Mouse (Mus musculus) neural tube, embryonic 14.5 days (tissue): Measurements from ENCODE around the gene Nf2. TPM values are rescaled to one million over a fixed set of nuclear protein-coding genes. Genes with fewer than 3 reads are reported as not detected.

Experiments used
- ATAC-seq: fragments of 200-750 bp; cut with Nextera tagmentation; 2 replicates; pipeline ENCODE4 v1.8.0; 2017; ENCODE audit warnings: low read depth, mild to moderate bottlenecking, moderate TSS enrichment, moderate library complexity
- H3K27ac ChIP-seq: fragments of 300-500 bp; sonication (generic); 2 replicates; pipeline ENCODE4 v1.5.1; 2014; ENCODE audit warnings: low read depth, mild to moderate bottlenecking, control low read depth, low read length, moderate library complexity, mixed read lengths
- H3K27me3 ChIP-seq: fragments of 300-500 bp; sonication (generic); 2 replicates; pipeline ENCODE4 v1.6.1; 2014; ENCODE audit warnings: low read length; ENCODE audit not compliant: control insufficient read depth, insufficient read depth
- H3K36me3 ChIP-seq: fragments of 300-500 bp; sonication (generic); 2 replicates; pipeline ENCODE4 v1.6.1; 2014; ENCODE audit warnings: low read length, mixed read lengths; ENCODE audit not compliant: control insufficient read depth, insufficient read depth
- H3K4me1 ChIP-seq: fragments of 300-500 bp; sonication (generic); 2 replicates; pipeline ENCODE4 v1.6.1; 2014; ENCODE audit warnings: low read length; ENCODE audit not compliant: control insufficient read depth, insufficient read depth
- H3K4me2 ChIP-seq: fragments of 300-500 bp; sonication (generic); 2 replicates; pipeline ENCODE4 v1.6.1; 2014; ENCODE audit warnings: mild to moderate bottlenecking, low read depth, low read length, control low read depth
- H3K4me3 ChIP-seq: fragments of 300-500 bp; sonication (generic); 2 replicates; pipeline ENCODE4 v1.5.1; 2014; ENCODE audit warnings: low read depth, low read length, control low read depth, mixed read lengths
- H3K9ac ChIP-seq: fragments of 300-500 bp; sonication (generic); replicated peaks from 2 replicates; pipeline ENCODE4 v1.6.1; 2014; ENCODE audit warnings: low read depth, mild to moderate bottlenecking, control low read depth, low read length, mixed read lengths
- H3K9me3 ChIP-seq: fragments of 300-500 bp; sonication (generic); 2 replicates; pipeline ENCODE4 v1.6.1; 2016; ENCODE audit warnings: low read length; ENCODE audit not compliant: control insufficient read depth
- WGBS: fragments of 180-500 bp; shearing (Covaris S2); extraction: QIAGEN DNeasy Blood & Tissue Kit; methylation state at CpG from one replicate; pipeline ENCODE4 v1.1.7; 2014; 5-methylcytosine and 5-hydroxymethylcytosine counted together
- microRNA-seq: library from miRNA; unstranded; fragments of <30 nt; microRNA quantifications from one replicate; pipeline ENCODE4, GENCODE M21; 2016
- polyA plus RNA-seq: library from polyadenylated mRNA; unstranded; fragments of >200 nt; fragmentation: Nextera tagmentation; extraction: Ambion mirVana; gene quantifications from 2 replicates; pipeline ENCODE4 v1.2.1, GENCODE M21; 2014

The Nf2 gene
- polyA plus RNA-seq, 1 experiment from 2014 or later = 52.3 TPM

GRCm38 (mm10) chr11:4719961-4720360, 129.4 kb downstream of the Nf2 start:
- Histone ChIP-seq H3K4me3 (no peak overlapping the region), H3K4me1 (no peaks in the 10 kb centered on the region), H3K27ac (no peak overlapping the region), H3K27me3 (no peaks in the 10 kb centered on the region), H3K9ac (no peak overlapping the region), H3K36me3 (no peaks in the 10 kb centered on the region), H3K4me2 (no peak overlapping the region), H3K9me3 (no peaks in the 10 kb centered on the region)
- ATAC-seq = no peak
- WGBS = 86% methylated on average over 9 of the region's 9 CpGs

- H3K9ac ChIP-seq = no peak overlapping the region
- H3K4me1 ChIP-seq = no peaks in the 10 kb centered on the region
- H3K9me3 ChIP-seq = no peaks in the 10 kb centered on the region
- H3K4me2 ChIP-seq = no peak overlapping the region
- no peaks in the 10 kb centered on the region for H3K27me3 ChIP-seq
- H3K4me3 ChIP-seq = no peak overlapping the region
- no peaks in the 10 kb centered on the region for H3K36me3 ChIP-seq
- no peak overlapping the region for H3K27ac ChIP-seq
- WGBS = 90% methylated on average over 5 of the region's 5 CpGs
- ATAC-seq = no peak
Measured at GRCm38 (mm10) chr11:4718548-4718947, 130.8 kb downstream of the Nf2 start.

- Histone ChIP-seq H3K4me2 (no peak overlapping the region), H3K27ac (no peak overlapping the region), H3K9ac (no peak overlapping the region), H3K27me3 (no peaks in the 10 kb centered on the region), H3K36me3 (no peaks in the 10 kb centered on the region), H3K4me3 (no peak overlapping the region), H3K9me3 (no peaks in the 10 kb centered on the region), H3K4me1 (no peaks in the 10 kb centered on the region)
- no peak for ATAC-seq
- 90% methylated on average over 5 of the region's 5 CpGs for WGBS
Measured at GRCm38 (mm10) chr11:4716530-4717236, 132.7 kb downstream of the Nf2 start.

Small RNAs within 50 kb of the gene (microRNA-seq; reads per million reads assigned to microRNA genes)
- 0.85 reads per million for gene Mir6918

Other genes starting within 250 kb of the Nf2 start
- gene Gm11032, start 229.5 kb downstream of the Nf2 start, polyA plus RNA-seq = not detected in 2 replicates
- gene Ascc2, start 211.8 kb downstream of the Nf2 start, polyA plus RNA-seq = 18.8 and 23.9 TPM in 2 replicates
- 550 and 671 TPM in 2 replicates for gene Uqcr10, start 145.2 kb downstream of the Nf2 start, polyA plus RNA-seq
- 58.0 and 62.2 TPM in 2 replicates for gene Zmat5, start 144.9 kb downstream of the Nf2 start, polyA plus RNA-seq
- gene Cabp7, start 102.8 kb downstream of the Nf2 start, polyA plus RNA-seq = 2.4 and 3.3 TPM in 2 replicates
- 127 and 133 TPM in 2 replicates for gene Nipsnap1, start 24.4 kb upstream of the Nf2 start, polyA plus RNA-seq
- gene Thoc5, start 45.8 kb upstream of the Nf2 start, polyA plus RNA-seq = 53.2 and 56.4 TPM in 2 replicates
- gene Nefh, start 98.5 kb upstream of the Nf2 start, polyA plus RNA-seq = 17.5 and 19.2 TPM in 2 replicates
- 94.9 and 105 TPM in 2 replicates for gene Ap1b1, start 137.3 kb upstream of the Nf2 start, polyA plus RNA-seq
- gene Rasl10a, start 208.6 kb upstream of the Nf2 start, polyA plus RNA-seq = 1.3 and 1.8 TPM in 2 replicates
- 24.9 and 25.1 TPM in 2 replicates for gene Gas2l1, start 215.8 kb upstream of the Nf2 start, polyA plus RNA-seq
- gene Rhbdd3, start 249.4 kb upstream of the Nf2 start, polyA plus RNA-seq = 33.1 and 34.4 TPM in 2 replicates
- 320 and 364 TPM in 2 replicates for gene Ewsr1, start 249.7 kb upstream of the Nf2 start, polyA plus RNA-seq